Mouse (Mus musculus): ENCODE results near the gene Ogdh. TPM values are rescaled to one million over a fixed set of nuclear protein-coding genes. Genes with fewer than 3 reads are reported as not detected.

The Ogdh gene
- polyA plus RNA-seq, 1 experiment, result 154 TPM

- Histone ChIP-seq H3K4me1 (ENCODE audit: control insufficient read depth, insufficient read depth, low read length) (no peaks in the 10 kb centered on the region), H3K4me3 (ENCODE audit: insufficient read depth, low read length) (peak overlapping the region; percentile 50; the same call in 1 of the 2 replicates), H3K27ac (ENCODE audit: insufficient read depth, low read length) (no peak overlapping the region)
- TF ChIP-seq CTCF (IDR thresholded peaks at IDR 0.05; ENCODE audit: extremely low read depth, insufficient read depth, low read length), result no peak
- TF ChIP-seq POLR2A (IDR thresholded peaks at IDR 0.05; ENCODE audit: extremely low read depth, insufficient read depth, low read length), result no peak
Observed at GRCm38 (mm10) chr11:6292988-6293349, 1.5 kb downstream of the Ogdh start.

- TF ChIP-seq CTCF (IDR thresholded peaks at IDR 0.05; ENCODE audit: extremely low read depth, insufficient read depth, low read length) (no peak), POLR2A (IDR thresholded peaks at IDR 0.05; ENCODE audit: extremely low read depth, insufficient read depth, low read length) (no peak)
- Histone ChIP-seq H3K4me1 (ENCODE audit: control insufficient read depth, insufficient read depth, low read length) (no peaks in the 10 kb centered on the region), H3K27ac (ENCODE audit: insufficient read depth, low read length) (no peak overlapping the region), H3K4me3 (ENCODE audit: insufficient read depth, low read length) (no peak overlapping the region)
Observed at GRCm38 (mm10) chr11:6293601-6294000, 2.2 kb downstream of the Ogdh start.

GRCm38 (mm10) chr11:6294632-6295031 is 3.2 kb downstream of the Ogdh start:
- TF ChIP-seq CTCF (IDR thresholded peaks at IDR 0.05; ENCODE audit: extremely low read depth, insufficient read depth, low read length) (no peak), POLR2A (IDR thresholded peaks at IDR 0.05; ENCODE audit: extremely low read depth, insufficient read depth, low read length) (no peak)
- Histone ChIP-seq H3K4me1 (ENCODE audit: control insufficient read depth, insufficient read depth, low read length) (no peaks in the 10 kb centered on the region), H3K27ac (ENCODE audit: insufficient read depth, low read length) (no peak overlapping the region), H3K4me3 (ENCODE audit: insufficient read depth, low read length) (no peak overlapping the region)

- Histone ChIP-seq H3K27ac (ENCODE audit: insufficient read depth, low read length) (no peak overlapping the region), H3K4me3 (ENCODE audit: insufficient read depth, low read length) (no peak overlapping the region), H3K4me1 (ENCODE audit: control insufficient read depth, insufficient read depth, low read length) (no peaks in the 10 kb centered on the region)
- no peak for TF ChIP-seq POLR2A (IDR thresholded peaks at IDR 0.05; ENCODE audit: extremely low read depth, insufficient read depth, low read length)
- TF ChIP-seq CTCF (IDR thresholded peaks at IDR 0.05; ENCODE audit: extremely low read depth, insufficient read depth, low read length), result no peak
Observed at GRCm38 (mm10) chr11:6296077-6296476, 4.6 kb downstream of the Ogdh start.

- TF ChIP-seq CTCF (IDR thresholded peaks at IDR 0.05; ENCODE audit: extremely low read depth, insufficient read depth, low read length), result no peak
- no peak for TF ChIP-seq POLR2A (IDR thresholded peaks at IDR 0.05; ENCODE audit: extremely low read depth, insufficient read depth, low read length)
- Histone ChIP-seq H3K27ac (ENCODE audit: insufficient read depth, low read length) (no peak overlapping the region), H3K4me1 (ENCODE audit: control insufficient read depth, insufficient read depth, low read length) (0 out of 2 replicates have a peak, but pooled peaks cover 1% of the 10 kb centered on the region), H3K4me3 (ENCODE audit: insufficient read depth, low read length) (no peak overlapping the region)
Observed at GRCm38 (mm10) chr11:6299435-6299834, 8.0 kb downstream of the Ogdh start.

- no peak overlapping the region for H3K27ac ChIP-seq (ENCODE audit: insufficient read depth, low read length)
- peaks cover 1% of the 10 kb centered on the region; the same call in 1 of the 2 replicates for H3K4me1 ChIP-seq (ENCODE audit: control insufficient read depth, insufficient read depth, low read length)
- H3K4me3 ChIP-seq (ENCODE audit: insufficient read depth, low read length), result no peak overlapping the region
- TF ChIP-seq CTCF (IDR thresholded peaks at IDR 0.05; ENCODE audit: extremely low read depth, insufficient read depth, low read length) (no peak), POLR2A (IDR thresholded peaks at IDR 0.05; ENCODE audit: extremely low read depth, insufficient read depth, low read length) (no peak)
Observed at GRCm38 (mm10) chr11:6302793-6303192, 11.4 kb downstream of the Ogdh start.

- H3K27ac ChIP-seq (ENCODE audit: insufficient read depth, low read length), result no peak overlapping the region
- H3K4me3 ChIP-seq (ENCODE audit: insufficient read depth, low read length), result no peak overlapping the region
- H3K4me1 ChIP-seq (ENCODE audit: control insufficient read depth, insufficient read depth, low read length), result peaks cover 1% of the 10 kb centered on the region; the same call in 1 of the 2 replicates
- TF ChIP-seq CTCF (IDR thresholded peaks at IDR 0.05; ENCODE audit: extremely low read depth, insufficient read depth, low read length) (no peak), POLR2A (IDR thresholded peaks at IDR 0.05; ENCODE audit: extremely low read depth, insufficient read depth, low read length) (no peak)
Observed at GRCm38 (mm10) chr11:6305943-6306430, 14.6 kb downstream of the Ogdh start.

- no peak overlapping the region for H3K4me3 ChIP-seq (ENCODE audit: insufficient read depth, low read length)
- no peak for TF ChIP-seq CTCF (IDR thresholded peaks at IDR 0.05; ENCODE audit: extremely low read depth, insufficient read depth, low read length)
- no peak for TF ChIP-seq POLR2A (IDR thresholded peaks at IDR 0.05; ENCODE audit: extremely low read depth, insufficient read depth, low read length)
- no peak overlapping the region for H3K27ac ChIP-seq (ENCODE audit: insufficient read depth, low read length)
- peaks cover 1% of the 10 kb centered on the region; the same call in 1 of the 2 replicates for H3K4me1 ChIP-seq (ENCODE audit: control insufficient read depth, insufficient read depth, low read length)
Observed at GRCm38 (mm10) chr11:6308181-6308580, 16.7 kb downstream of the Ogdh start.

- no peak overlapping the region for H3K4me3 ChIP-seq (ENCODE audit: insufficient read depth, low read length)
- H3K4me1 ChIP-seq (ENCODE audit: control insufficient read depth, insufficient read depth, low read length), result peaks cover 3% of the 10 kb centered on the region; the same call in 1 of the 2 replicates
- no peak for TF ChIP-seq POLR2A (IDR thresholded peaks at IDR 0.05; ENCODE audit: extremely low read depth, insufficient read depth, low read length)
- no peak for TF ChIP-seq CTCF (IDR thresholded peaks at IDR 0.05; ENCODE audit: extremely low read depth, insufficient read depth, low read length)
- H3K27ac ChIP-seq (ENCODE audit: insufficient read depth, low read length), result no peak overlapping the region
Observed at GRCm38 (mm10) chr11:6313874-6314406, 22.5 kb downstream of the Ogdh start.

GRCm38 (mm10) chr11:6316821-6317220 is 25.4 kb downstream of the Ogdh start:
- no peak overlapping the region for H3K4me3 ChIP-seq (ENCODE audit: insufficient read depth, low read length)
- peaks cover 3% of the 10 kb centered on the region; the same call in 1 of the 2 replicates for H3K4me1 ChIP-seq (ENCODE audit: control insufficient read depth, insufficient read depth, low read length)
- H3K27ac ChIP-seq (ENCODE audit: insufficient read depth, low read length), result no peak overlapping the region
- TF ChIP-seq POLR2A (IDR thresholded peaks at IDR 0.05; ENCODE audit: extremely low read depth, insufficient read depth, low read length), result no peak
- TF ChIP-seq CTCF (IDR thresholded peaks at IDR 0.05; ENCODE audit: extremely low read depth, insufficient read depth, low read length), result no peak
